ENCODE assay signal across 10 mouse cellular contexts in the genomic region with DNA sequence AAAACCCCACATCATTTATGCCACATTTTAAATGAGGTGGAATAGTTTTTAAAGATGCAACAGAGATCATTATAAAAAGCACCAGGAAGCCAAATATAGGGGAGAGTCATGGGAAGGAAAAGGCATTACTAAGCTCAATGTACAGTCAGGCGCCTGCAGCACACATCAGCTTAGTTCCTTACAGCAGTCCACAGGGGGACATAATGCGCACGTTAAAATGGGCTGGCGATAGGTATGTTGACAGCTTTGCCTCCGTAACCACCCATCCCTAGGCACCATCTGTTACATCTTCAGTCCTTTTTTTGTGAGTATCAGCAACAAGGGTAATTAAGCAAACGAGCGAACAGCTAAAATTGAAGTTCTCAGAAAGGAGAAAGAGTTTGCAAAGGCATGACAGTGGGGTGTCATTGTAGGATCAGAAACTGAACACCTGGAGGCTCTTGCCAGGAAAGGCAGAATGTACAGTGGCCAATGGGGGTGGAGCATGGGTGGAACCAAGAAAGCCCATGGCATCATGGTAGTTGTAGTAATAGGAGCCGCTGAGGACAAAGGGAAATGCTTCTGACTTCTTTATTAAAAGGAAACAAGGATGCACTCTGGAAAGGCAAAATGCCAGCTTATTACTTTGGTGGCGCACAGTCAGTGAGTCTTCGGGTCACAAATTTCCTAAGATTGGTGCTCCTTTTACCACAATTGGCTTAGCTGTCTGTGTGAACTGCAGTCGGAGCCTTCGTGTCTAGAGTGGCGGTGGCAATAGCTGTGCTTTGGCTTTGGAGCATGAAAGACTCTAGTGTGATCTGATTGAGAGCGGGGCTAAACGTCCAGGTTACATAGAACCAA.
DNase-seq lines count a peak whose midpoint lies in the region; ATAC-seq and TF ChIP-seq lines count a peak whose summit lies in the region.
"Had no signal": no experiment of that assay in that cellular context is flagged by ENCODE, and none has a peak within 500 bp of the region (broad histone marks: within the 10 kb centered on the region; RNA-seq: fewer than 3 reads in every experiment).

No protein-coding gene starts in this region.

- H3K9ac ChIP-seq in embryonic facial prominence, embryonic 14.5 days (ENCODE audit: low read depth, low read length): no peak overlapping the region
- H3K9ac ChIP-seq in neural tube, embryonic 13.5 days: peak overlapping the region; percentile 27; the same call in 1 of the 2 replicates
- H3K9ac ChIP-seq in heart, embryonic 12.5 days: no peak overlapping the region
- H3K9ac ChIP-seq: midbrain, embryonic 12.5 days had no signal

- no peak for TF ChIP-seq CTCF in gastrocnemius, adult 2 months (IDR thresholded peaks at IDR 0.05)

- no peak overlapping the region for H3K27ac ChIP-seq in embryonic facial prominence, embryonic 14.5 days (replicated peaks; ENCODE audit: low read depth, low read length)
- H3K27ac ChIP-seq in neural tube, embryonic 13.5 days (replicated peaks): peak overlapping the region; percentile 66
- no peak overlapping the region for H3K27ac ChIP-seq in gastrocnemius, adult 2 months
- no peak overlapping the region for H3K27ac ChIP-seq in heart, embryonic 12.5 days (ENCODE audit: poor library complexity, severe bottlenecking)
- H3K27ac ChIP-seq: kidney, postnatal 0 days; midbrain, embryonic 12.5 days had no signal

- H3K9me3 ChIP-seq in embryonic facial prominence, embryonic 14.5 days (ENCODE audit: control insufficient read depth, low read length): 0 out of 2 replicates have a peak, but pooled peaks cover 4% of the 10 kb centered on the region
- no peaks in the 10 kb centered on the region for H3K9me3 ChIP-seq in neural tube, embryonic 13.5 days
- 0 out of 2 replicates have a peak, but pooled peaks cover 4% of the 10 kb centered on the region for H3K9me3 ChIP-seq in heart, embryonic 12.5 days (replicated peaks)
- H3K9me3 ChIP-seq: midbrain, embryonic 12.5 days had no signal

- H3K4me3 ChIP-seq in embryonic facial prominence, embryonic 14.5 days (ENCODE audit: low read depth, low read length): no peak overlapping the region
- peak overlapping the region; percentile 16 for H3K4me3 ChIP-seq in neural tube, embryonic 13.5 days
- no peak overlapping the region for H3K4me3 ChIP-seq in gastrocnemius, adult 2 months
- no peak overlapping the region for H3K4me3 ChIP-seq in heart, embryonic 12.5 days
- H3K4me3 ChIP-seq: midbrain, embryonic 12.5 days had no signal

- no peak for DNase-seq in cerebellum, adult 11-12 months
- peak; percentile 44 for DNase-seq in embryonic facial prominence, embryonic 14.5 days (ENCODE audit: low spot score)
- peak; percentile 17 for DNase-seq in layer of hippocampus, adult 9-10 months (ENCODE audit: low spot score)
- no peak for DNase-seq in gastrocnemius, adult 2 months
- no peak for DNase-seq in adrenal gland, adult 8-10 months

- intact Hi-C loops in gastrocnemius, adult 2 months (cut with DNase I): no loop called here

- 82% methylated on average over 15 of the region's 15 CpGs for WGBS in embryonic facial prominence, embryonic 14.5 days
- WGBS in neural tube, embryonic 13.5 days: 67% methylated on average over 15 of the region's 15 CpGs
- WGBS in heart, embryonic 12.5 days: 78% methylated on average over 15 of the region's 15 CpGs

- H3K27me3 ChIP-seq in embryonic facial prominence, embryonic 14.5 days (replicated peaks; ENCODE audit: control insufficient read depth, insufficient read depth, low read length): no peaks in the 10 kb centered on the region
- no peaks in the 10 kb centered on the region for H3K27me3 ChIP-seq in neural tube, embryonic 13.5 days
- H3K27me3 ChIP-seq in heart, embryonic 12.5 days (replicated peaks): no peaks in the 10 kb centered on the region
- H3K27me3 ChIP-seq: midbrain, embryonic 12.5 days had no signal

- no peak overlapping the region for H3K4me2 ChIP-seq in embryonic facial prominence, embryonic 14.5 days (ENCODE audit: low read depth, low read length)
- peak overlapping the region; percentile 32 for H3K4me2 ChIP-seq in neural tube, embryonic 13.5 days
- H3K4me2 ChIP-seq in heart, embryonic 12.5 days: no peak overlapping the region
- H3K4me2 ChIP-seq: midbrain, embryonic 12.5 days had no signal

- peak; percentile 75 for ATAC-seq in cerebellum, adult (ENCODE audit: insufficient number of reproducible peaks, low FRiP score, low TSS enrichment)
- peak; percentile 85 for ATAC-seq in embryonic facial prominence, embryonic 14.5 days (ENCODE audit: low read depth)
- ATAC-seq in neural tube, embryonic 13.5 days (ENCODE audit: low read depth): peak; percentile 92
- ATAC-seq in heart, embryonic 12.5 days (ENCODE audit: insufficient number of reproducible peaks, low FRiP score): no peak

- H3K4me1 ChIP-seq in embryonic facial prominence, embryonic 14.5 days (ENCODE audit: control insufficient read depth, insufficient read depth, low read length): no peaks in the 10 kb centered on the region
- H3K4me1 ChIP-seq in neural tube, embryonic 13.5 days (replicated peaks): peaks cover 8% of the 10 kb centered on the region; the same call in 1 of the 2 replicates
- H3K4me1 ChIP-seq in heart, embryonic 12.5 days (replicated peaks): no peaks in the 10 kb centered on the region
- H3K4me1 ChIP-seq: midbrain, embryonic 12.5 days had no signal

- H3K36me3 ChIP-seq in embryonic facial prominence, embryonic 14.5 days (ENCODE audit: control insufficient read depth, insufficient read depth, low read length): no peaks in the 10 kb centered on the region
- H3K36me3 ChIP-seq in neural tube, embryonic 13.5 days: no peaks in the 10 kb centered on the region
- no peaks in the 10 kb centered on the region for H3K36me3 ChIP-seq in heart, embryonic 12.5 days
- H3K36me3 ChIP-seq: midbrain, embryonic 12.5 days had no signal

Comparison
In these comparisons a context has a peak if more than half of its experiments do, and no peak if none do; other contexts are left out.
1. DNase-seq: peak in embryonic facial prominence, embryonic 14.5 days (single experiment) and layer of hippocampus, adult 9-10 months (single experiment); none in cerebellum, adult 11-12 months (single experiment), gastrocnemius, adult 2 months (single experiment) and adrenal gland, adult 8-10 months (single experiment).